Mouse (Mus musculus): ENCODE measurements around the gene Bsnd. TPM values are rescaled to one million over a fixed set of nuclear protein-coding genes. Genes with fewer than 3 reads are reported as not detected.
A peak's percentile ranks its signal among the peaks of the same experiment; 100 is the strongest.

Bsnd gene
- polyA plus RNA-seq, 1 experiment from 2014 or later, result not detected

DNA sequence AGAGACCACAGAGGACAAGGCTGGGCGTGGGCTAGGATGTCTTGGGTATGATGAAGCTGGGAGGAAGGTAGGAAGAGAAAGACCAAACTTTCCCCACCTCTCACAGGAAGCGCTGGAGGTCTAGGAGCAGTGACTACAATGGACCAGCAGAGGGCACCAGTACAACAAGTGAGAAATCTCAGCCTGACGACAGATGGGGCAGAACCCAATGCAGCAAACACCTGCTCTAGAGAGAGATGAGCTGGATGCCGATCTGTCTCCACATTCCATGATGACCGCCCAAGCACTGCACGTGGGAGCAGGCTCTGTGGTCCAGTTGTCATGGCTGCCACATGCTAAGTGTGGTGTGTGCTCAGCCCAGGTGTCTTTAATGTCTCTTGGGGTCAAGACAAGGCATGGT is 17.8 kb downstream of the Bsnd start:
- ATAC-seq (replicated peaks), result peak; percentile 69
- H3K27ac ChIP-seq (replicated peaks), result no peak overlapping the region
- no peak overlapping the region for H3K4me2 ChIP-seq (replicated peaks)
- WGBS, result 4% methylated on average over 6 of the region's 6 CpGs
- H3K36me3 ChIP-seq, result no peaks in the 10 kb centered on the region
- H3K27me3 ChIP-seq, result no peaks in the 10 kb centered on the region
- no peak overlapping the region for H3K4me3 ChIP-seq
- H3K9me3 ChIP-seq, result no peaks in the 10 kb centered on the region
- H3K4me1 ChIP-seq, result peaks cover 2% of the 10 kb centered on the region
- H3K9ac ChIP-seq (replicated peaks), result no peak overlapping the region

DNA sequence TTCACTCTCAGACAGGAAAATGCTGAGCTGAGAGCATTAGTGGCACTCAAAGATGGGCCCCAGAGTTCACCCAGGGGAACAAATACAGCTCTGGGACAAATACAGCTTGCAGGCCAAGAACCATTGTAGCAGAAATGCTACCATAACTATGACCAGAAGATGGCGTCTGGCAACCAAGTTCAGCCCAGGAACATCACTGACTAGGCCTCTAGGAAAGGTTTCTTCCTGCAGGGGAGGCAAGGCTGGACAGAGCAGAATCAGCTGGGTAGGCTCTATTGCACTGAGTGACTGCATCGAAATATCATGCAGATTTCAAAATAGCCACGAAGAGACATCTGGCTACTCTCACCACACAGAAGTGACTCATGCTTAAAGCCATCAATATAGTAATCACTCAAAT is 19.7 kb downstream of the Bsnd start:
- H3K4me2 ChIP-seq (replicated peaks), result no peak overlapping the region
- H3K36me3 ChIP-seq, result no peaks in the 10 kb centered on the region
- 7% methylated on average over 3 of the region's 3 CpGs for WGBS
- H3K9ac ChIP-seq (replicated peaks), result no peak overlapping the region
- H3K4me1 ChIP-seq, result peaks cover 2% of the 10 kb centered on the region
- H3K4me3 ChIP-seq, result no peak overlapping the region
- H3K9me3 ChIP-seq, result no peaks in the 10 kb centered on the region
- no peaks in the 10 kb centered on the region for H3K27me3 ChIP-seq
- ATAC-seq (replicated peaks), result peak; percentile 60
- H3K27ac ChIP-seq (replicated peaks), result no peak overlapping the region

DNA sequence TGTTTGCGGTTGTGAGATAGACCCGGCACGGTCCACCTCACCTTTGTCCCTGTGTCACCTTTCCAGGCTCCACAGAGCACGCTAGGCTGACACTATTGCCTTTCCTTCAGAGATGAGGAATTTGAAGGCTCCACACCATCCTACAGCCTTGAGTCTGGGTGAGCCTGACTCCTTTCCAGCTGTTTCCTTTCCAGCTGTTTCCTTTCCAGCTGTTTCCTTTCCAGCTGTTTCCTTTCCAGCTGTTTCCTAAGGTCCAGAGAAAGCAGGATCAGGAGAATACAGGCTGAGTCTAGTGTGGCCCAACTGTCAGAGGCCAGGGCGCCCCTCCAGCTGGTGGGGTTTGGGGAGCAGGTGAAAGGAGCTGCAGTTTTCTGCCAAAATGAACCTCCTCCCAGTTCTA is 21.2 kb downstream of the Bsnd start:
- Histone ChIP-seq H3K9me3 (no peaks in the 10 kb centered on the region), H3K27ac (replicated peaks) (no peak overlapping the region), H3K36me3 (no peaks in the 10 kb centered on the region), H3K27me3 (no peaks in the 10 kb centered on the region), H3K9ac (replicated peaks) (no peak overlapping the region), H3K4me1 (peaks cover 2% of the 10 kb centered on the region), H3K4me2 (replicated peaks) (no peak overlapping the region), H3K4me3 (no peak overlapping the region)
- ATAC-seq (replicated peaks), result no peak
- 83% methylated on average over 5 of the region's 5 CpGs for WGBS

DNA sequence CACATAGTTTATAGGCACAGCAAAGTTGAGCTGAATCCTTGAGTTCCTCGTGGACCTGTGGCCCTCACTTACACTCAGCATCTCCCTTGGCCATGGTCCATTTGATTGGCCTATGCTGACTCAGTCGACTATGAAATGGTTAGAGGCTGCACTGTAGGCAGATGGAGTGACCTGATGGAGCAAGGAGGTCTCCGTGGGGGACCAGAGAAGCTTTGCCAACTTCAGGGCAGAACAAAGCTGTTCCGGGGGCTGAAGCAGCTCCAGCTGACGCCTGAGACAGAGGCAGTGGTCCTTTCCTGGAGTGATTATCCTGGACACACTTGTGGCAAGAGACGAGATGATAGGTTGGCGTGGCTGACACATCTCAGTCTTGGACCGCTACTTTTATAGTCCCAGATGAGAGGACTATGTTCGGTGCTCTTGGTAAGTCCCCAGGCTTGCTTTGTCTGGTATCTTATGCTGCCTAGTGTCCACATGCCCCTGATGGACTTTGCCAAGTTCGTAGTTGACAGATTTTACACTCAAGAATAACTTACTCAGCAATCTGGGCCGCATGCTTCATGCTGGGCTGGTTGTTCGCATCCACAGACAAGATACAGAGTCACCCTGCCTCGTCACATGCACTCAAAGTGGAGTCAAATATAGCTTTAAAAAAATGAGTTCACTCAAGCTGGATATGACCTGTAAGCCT is 24.5 kb downstream of the Bsnd start:
- Histone ChIP-seq H3K9ac (replicated peaks) (no peak overlapping the region), H3K4me2 (replicated peaks) (no peak overlapping the region), H3K27ac (replicated peaks) (no peak overlapping the region), H3K36me3 (no peaks in the 10 kb centered on the region), H3K4me3 (no peak overlapping the region), H3K27me3 (peaks cover 25% of the 10 kb centered on the region), H3K9me3 (no peaks in the 10 kb centered on the region), H3K4me1 (peaks cover 11% of the 10 kb centered on the region)
- no peak for ATAC-seq (replicated peaks)
- 85% methylated on average over 13 of the region's 13 CpGs for WGBS

DNA sequence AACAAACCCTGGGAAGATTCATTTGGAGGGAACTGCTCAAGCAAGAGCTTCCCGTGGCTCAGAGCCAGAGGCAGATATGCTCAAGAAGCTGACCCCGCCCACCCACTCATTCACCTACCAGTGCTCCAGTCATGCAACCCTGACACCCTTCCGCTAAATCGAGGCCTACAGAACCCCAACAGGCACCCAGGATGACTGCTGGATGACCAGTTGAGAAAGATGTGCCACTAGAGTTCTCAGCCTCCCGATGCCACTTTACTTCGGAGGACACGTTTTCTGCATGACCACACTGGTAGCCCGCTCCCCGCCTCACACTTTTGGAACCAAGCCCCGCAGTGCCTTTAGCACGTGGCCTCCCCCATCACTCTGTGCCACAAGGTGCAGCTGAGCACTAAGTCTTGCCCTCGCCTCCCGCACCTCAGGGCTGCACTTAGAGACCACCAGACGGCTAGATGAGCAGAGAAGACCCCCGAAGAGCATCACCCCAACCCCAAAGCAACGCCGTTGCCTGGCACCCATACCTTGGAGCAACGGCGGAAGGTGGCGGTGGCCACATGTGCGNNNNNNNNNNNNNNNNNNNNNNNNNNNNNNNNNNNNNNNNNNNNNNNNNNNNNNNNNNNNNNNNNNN is 28.8 kb downstream of the Bsnd start:
- WGBS, result 22% methylated on average over 21 of the region's 21 CpGs

DNA sequence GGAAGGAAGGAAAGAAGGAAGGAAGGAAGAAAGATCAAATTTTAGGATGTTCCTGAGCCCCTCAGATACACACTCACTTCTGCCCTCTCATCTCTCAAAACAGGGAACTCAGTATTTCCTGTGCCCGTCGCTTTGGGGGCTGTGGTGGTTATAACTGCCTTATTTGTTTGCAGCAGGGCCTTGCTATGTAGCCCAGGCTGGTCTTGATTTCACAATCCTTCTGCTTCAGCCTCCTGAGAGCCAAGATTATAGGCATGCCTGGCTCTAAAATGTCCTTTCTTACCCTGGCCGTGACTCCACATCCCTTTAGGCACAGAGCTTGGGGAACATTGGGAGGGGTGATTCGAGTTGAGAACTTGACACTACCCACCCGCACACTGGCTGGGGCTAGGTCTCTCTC is 29.6 kb downstream of the Bsnd start:
- Histone ChIP-seq H3K27me3 (peaks cover 25% of the 10 kb centered on the region), H3K4me1 (peaks cover 11% of the 10 kb centered on the region), H3K27ac (replicated peaks) (no peak overlapping the region), H3K36me3 (no peaks in the 10 kb centered on the region), H3K9ac (replicated peaks) (no peak overlapping the region), H3K4me2 (replicated peaks) (no peak overlapping the region), H3K4me3 (no peak overlapping the region), H3K9me3 (no peaks in the 10 kb centered on the region)
- 70% methylated on average over 5 of the region's 5 CpGs for WGBS
- ATAC-seq (replicated peaks), result no peak

More for the DNA sequence above, 28.8 kb downstream of the Bsnd start:
- peak overlapping the region; percentile 69 for H3K4me2 ChIP-seq (replicated peaks)
- peaks cover 25% of the 10 kb centered on the region for H3K27me3 ChIP-seq
- H3K9ac ChIP-seq (replicated peaks), result peak overlapping the region; percentile 42
- H3K27ac ChIP-seq (replicated peaks), result no peak overlapping the region
- no peaks in the 10 kb centered on the region for H3K36me3 ChIP-seq
- peaks cover 11% of the 10 kb centered on the region for H3K4me1 ChIP-seq
- no peaks in the 10 kb centered on the region for H3K9me3 ChIP-seq
- no peak for ATAC-seq (replicated peaks)
- H3K4me3 ChIP-seq, result peak overlapping the region; percentile 41

DNA sequence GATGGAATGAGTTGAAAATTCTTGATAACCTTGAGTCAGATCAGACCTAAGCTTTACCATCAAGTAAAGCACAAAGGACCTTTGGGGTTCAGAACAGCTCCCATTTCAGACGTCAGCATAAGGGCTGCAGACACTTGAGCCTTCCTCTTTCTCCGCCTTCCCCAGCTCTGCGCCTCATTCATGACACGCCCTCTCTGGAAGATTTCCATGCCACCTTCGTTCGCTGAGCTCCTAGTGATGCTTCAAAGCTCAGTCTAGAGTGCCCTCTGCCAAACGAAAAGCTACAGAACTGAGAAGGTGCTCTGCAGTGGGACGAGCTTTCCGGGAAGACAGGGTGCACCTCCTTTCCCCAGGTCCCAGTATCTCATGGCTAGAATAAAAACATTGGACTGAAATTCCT is 30.1 kb downstream of the Bsnd start:
- Histone ChIP-seq H3K27me3 (peaks cover 25% of the 10 kb centered on the region), H3K9ac (replicated peaks) (no peak overlapping the region), H3K4me2 (replicated peaks) (no peak overlapping the region), H3K4me3 (no peak overlapping the region), H3K4me1 (peaks cover 11% of the 10 kb centered on the region), H3K9me3 (no peaks in the 10 kb centered on the region), H3K27ac (replicated peaks) (no peak overlapping the region), H3K36me3 (no peaks in the 10 kb centered on the region)
- 70% methylated on average over 9 of the region's 9 CpGs for WGBS
- no peak for ATAC-seq (replicated peaks)

DNA sequence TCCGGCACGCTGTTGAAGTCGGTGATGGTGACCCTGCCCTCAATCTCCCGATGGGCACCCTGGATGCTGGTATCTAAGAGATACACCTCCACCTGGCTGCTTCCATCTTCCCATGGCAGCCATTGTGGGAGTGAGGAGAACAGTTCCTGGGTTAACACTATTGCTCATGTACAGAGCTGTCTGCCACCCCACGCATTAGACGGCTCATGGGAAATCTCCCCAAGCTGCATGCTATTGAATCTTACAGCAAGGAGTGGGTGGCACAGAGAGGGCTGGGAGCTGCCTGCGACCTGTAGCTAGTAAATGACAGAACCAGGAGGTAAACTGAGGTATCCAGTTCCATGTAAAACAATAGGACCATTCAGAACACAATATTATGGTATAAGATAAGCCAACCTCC is 37.5 kb downstream of the Bsnd start:
- no peak overlapping the region for H3K27ac ChIP-seq (replicated peaks)
- H3K4me1 ChIP-seq, result no peaks in the 10 kb centered on the region
- H3K9me3 ChIP-seq, result no peaks in the 10 kb centered on the region
- no peaks in the 10 kb centered on the region for H3K27me3 ChIP-seq
- no peaks in the 10 kb centered on the region for H3K36me3 ChIP-seq
- WGBS, result 92% methylated on average over 7 of the region's 7 CpGs
- no peak overlapping the region for H3K9ac ChIP-seq (replicated peaks)
- H3K4me2 ChIP-seq (replicated peaks), result no peak overlapping the region
- H3K4me3 ChIP-seq, result no peak overlapping the region
- no peak for ATAC-seq (replicated peaks)

DNA sequence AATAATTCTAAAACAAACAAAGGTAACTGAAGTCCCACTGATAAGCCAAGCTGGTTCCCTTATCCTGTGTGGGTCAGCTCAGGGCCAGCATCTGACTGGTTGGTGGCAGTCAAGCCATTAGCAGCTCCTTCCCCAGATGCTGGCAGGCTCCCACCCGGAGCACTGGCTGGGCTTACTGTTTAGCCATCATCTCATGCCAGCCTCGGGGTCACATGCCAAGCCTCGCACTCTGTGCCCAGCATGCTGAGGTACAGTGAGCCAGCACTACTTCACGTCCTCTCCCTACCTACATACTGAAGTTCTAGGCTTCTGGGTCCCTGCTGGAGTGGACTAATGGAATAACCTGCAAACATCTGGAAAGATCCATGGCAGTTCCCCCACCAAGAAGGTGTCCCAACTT is 38.6 kb downstream of the Bsnd start:
- ATAC-seq (replicated peaks), result no peak
- WGBS, result 76% methylated on average over 4 of the region's 4 CpGs
- H3K4me3 ChIP-seq, result no peak overlapping the region
- H3K27ac ChIP-seq (replicated peaks), result no peak overlapping the region
- H3K27me3 ChIP-seq, result no peaks in the 10 kb centered on the region
- no peak overlapping the region for H3K4me2 ChIP-seq (replicated peaks)
- no peaks in the 10 kb centered on the region for H3K9me3 ChIP-seq
- no peaks in the 10 kb centered on the region for H3K36me3 ChIP-seq
- H3K9ac ChIP-seq (replicated peaks), result no peak overlapping the region
- no peaks in the 10 kb centered on the region for H3K4me1 ChIP-seq

DNA sequence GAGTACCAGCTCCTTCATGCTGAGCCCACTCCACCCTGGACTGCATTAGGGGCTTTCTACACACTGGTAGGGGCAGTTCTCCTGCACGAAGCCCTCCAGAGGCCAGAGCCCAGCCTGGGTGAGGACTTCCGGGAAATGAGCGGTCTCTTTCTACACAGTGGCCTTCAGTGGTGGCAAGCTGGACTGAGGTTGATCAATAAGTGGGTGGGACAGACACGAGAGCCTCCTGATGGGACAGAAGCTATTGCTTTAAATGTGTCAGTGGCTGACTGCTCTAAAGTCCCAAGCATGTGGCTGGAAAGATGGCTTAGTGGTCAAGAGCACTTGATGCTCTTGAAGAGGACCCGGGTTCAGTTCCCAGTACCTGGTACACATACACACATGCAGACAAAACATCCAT is 39.0 kb downstream of the Bsnd start:
- WGBS, result 87% methylated on average over 5 of the region's 5 CpGs
- H3K9ac ChIP-seq (replicated peaks), result no peak overlapping the region
- H3K4me2 ChIP-seq (replicated peaks), result no peak overlapping the region
- no peak overlapping the region for H3K4me3 ChIP-seq
- H3K36me3 ChIP-seq, result no peaks in the 10 kb centered on the region
- H3K27me3 ChIP-seq, result no peaks in the 10 kb centered on the region
- H3K4me1 ChIP-seq, result no peaks in the 10 kb centered on the region
- no peak for ATAC-seq (replicated peaks)
- no peaks in the 10 kb centered on the region for H3K9me3 ChIP-seq
- no peak overlapping the region for H3K27ac ChIP-seq (replicated peaks)

DNA sequence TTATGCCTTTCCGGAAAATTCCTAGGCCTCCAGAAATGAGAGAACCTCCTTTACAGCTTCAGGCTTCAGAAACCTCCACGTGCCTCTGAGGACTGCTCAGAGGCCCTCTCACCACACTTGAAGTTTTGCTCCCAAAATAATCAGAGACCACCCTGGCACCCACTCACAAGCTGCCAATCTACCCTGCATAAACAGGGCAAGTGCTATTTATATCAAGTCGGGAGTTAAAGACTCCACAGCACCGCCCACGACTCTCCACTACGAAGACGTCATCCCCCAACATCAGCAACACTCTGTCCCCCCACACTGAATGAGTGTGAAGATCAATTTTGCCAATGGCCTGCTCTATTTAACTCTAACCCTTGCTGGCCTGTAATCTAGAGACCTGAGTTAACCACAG is 39.7 kb downstream of the Bsnd start:
- H3K4me3 ChIP-seq, result no peak overlapping the region

DNA sequence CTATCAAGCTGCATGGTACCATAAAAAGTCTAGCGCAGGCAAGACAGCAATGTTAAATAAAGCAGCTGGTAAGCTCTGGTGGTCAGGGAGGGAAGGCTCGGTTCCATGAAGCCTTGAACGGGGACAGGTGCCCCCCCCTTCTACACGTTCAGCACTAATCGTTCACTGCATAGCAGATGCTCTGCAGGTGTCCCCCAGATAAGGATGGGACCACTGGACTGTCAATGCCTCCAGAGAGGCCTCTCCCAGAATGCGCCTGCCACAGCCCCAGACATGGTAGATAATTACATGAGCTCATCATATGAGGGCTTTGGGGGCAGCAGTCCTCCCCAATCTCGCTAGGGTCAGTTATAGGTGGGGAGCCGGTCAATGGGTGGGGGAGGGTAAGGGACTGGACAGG is 42.8 kb downstream of the Bsnd start:
- H3K27ac ChIP-seq (replicated peaks), result no peak overlapping the region
- H3K27me3 ChIP-seq, result no peaks in the 10 kb centered on the region
- H3K4me2 ChIP-seq (replicated peaks), result no peak overlapping the region
- no peak overlapping the region for H3K4me3 ChIP-seq
- no peaks in the 10 kb centered on the region for H3K36me3 ChIP-seq
- ATAC-seq (replicated peaks), result no peak
- WGBS, result 89% methylated on average over 8 of the region's 8 CpGs
- H3K9ac ChIP-seq (replicated peaks), result no peak overlapping the region
- H3K9me3 ChIP-seq, result no peaks in the 10 kb centered on the region
- H3K4me1 ChIP-seq, result no peaks in the 10 kb centered on the region

More for the DNA sequence above, 39.7 kb downstream of the Bsnd start:
- no peaks in the 10 kb centered on the region for H3K27me3 ChIP-seq
- H3K4me2 ChIP-seq (replicated peaks), result no peak overlapping the region
- no peak overlapping the region for H3K9ac ChIP-seq (replicated peaks)
- WGBS, result 76% methylated on average over 7 of the region's 7 CpGs
- no peak for ATAC-seq (replicated peaks)
- H3K27ac ChIP-seq (replicated peaks), result no peak overlapping the region
- no peaks in the 10 kb centered on the region for H3K4me1 ChIP-seq
- H3K9me3 ChIP-seq, result no peaks in the 10 kb centered on the region
- no peaks in the 10 kb centered on the region for H3K36me3 ChIP-seq

DNA sequence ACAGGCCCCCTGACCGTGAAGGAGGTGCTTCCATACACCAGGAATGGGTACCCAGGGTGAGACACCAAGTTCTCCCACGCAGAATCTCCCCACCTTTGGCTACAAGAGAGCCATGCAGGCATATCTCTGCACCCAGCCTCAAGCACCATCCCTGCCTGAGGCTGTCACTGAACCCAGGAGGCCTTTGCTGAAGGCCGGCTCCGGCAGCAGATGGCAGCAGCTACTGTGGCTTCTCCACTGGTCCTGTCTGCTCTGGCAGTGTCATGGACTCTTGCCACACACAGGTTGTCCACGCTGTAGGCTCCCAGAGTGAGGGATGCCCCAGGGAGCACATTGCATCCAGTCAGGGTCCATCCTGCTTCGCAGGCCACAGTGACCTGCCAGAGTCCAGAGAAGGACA is 48.9 kb downstream of the Bsnd start:
- no peaks in the 10 kb centered on the region for H3K27me3 ChIP-seq
- H3K4me3 ChIP-seq, result no peak overlapping the region
- no peak overlapping the region for H3K27ac ChIP-seq (replicated peaks)
- H3K9me3 ChIP-seq, result no peaks in the 10 kb centered on the region
- no peaks in the 10 kb centered on the region for H3K4me1 ChIP-seq
- no peak overlapping the region for H3K9ac ChIP-seq (replicated peaks)
- no peak for ATAC-seq (replicated peaks)
- H3K36me3 ChIP-seq, result peaks cover 30% of the 10 kb centered on the region
- H3K4me2 ChIP-seq (replicated peaks), result no peak overlapping the region
- WGBS, result 83% methylated on average over 6 of the region's 6 CpGs

Measured in forebrain, embryonic 15.5 days (tissue).